Mouse (Mus musculus): ENCODE measurements at regions not wholly inside any gene's neighbourhood (a gene's known extent, or its start where the extent isn't known, plus 50 kb on each side); places are given as distances from the start of the nearest gene placed in this dataset.

GRCm38 (mm10) chr19:26296360-26296759 lies 308.5 kb upstream of the Smarca2 start:
- DNase-seq = no peak

GRCm38 (mm10) chr19:26308477-26309135 lies 296.2 kb upstream of the Smarca2 start:
- no peak for DNase-seq

- no peak for DNase-seq
Measured at GRCm38 (mm10) chr19:26318977-26319376, 285.9 kb upstream of the Smarca2 start.

GRCm38 (mm10) chr19:26323682-26324081 lies 281.2 kb upstream of the Smarca2 start:
- DNase-seq = no peak

- no peak for DNase-seq
Measured at GRCm38 (mm10) chr19:26339120-26339519, 265.7 kb upstream of the Smarca2 start.

GRCm38 (mm10) chr19:26340155-26340554 lies 264.7 kb upstream of the Smarca2 start:
- no peak for DNase-seq

- no peak for DNase-seq
Measured at GRCm38 (mm10) chr19:26355054-26355453, 249.8 kb upstream of the Smarca2 start.

GRCm38 (mm10) chr19:26383961-26384381 lies 220.9 kb upstream of the Smarca2 start:
- no peak for DNase-seq

GRCm38 (mm10) chr19:26386075-26386474 lies 218.8 kb upstream of the Smarca2 start:
- no peak for DNase-seq

- no peak for DNase-seq
Measured at GRCm38 (mm10) chr19:26412684-26413083, 192.2 kb upstream of the Smarca2 start.

GRCm38 (mm10) chr19:26414476-26415024 lies 190.3 kb upstream of the Smarca2 start:
- no peak for DNase-seq

- DNase-seq = no peak
Measured at GRCm38 (mm10) chr19:26419781-26420180, 185.1 kb upstream of the Smarca2 start.

GRCm38 (mm10) chr19:26439163-26439562 lies 165.7 kb upstream of the Smarca2 start:
- no peak for DNase-seq

- peak; percentile 5 for DNase-seq
Measured at GRCm38 (mm10) chr19:26445309-26445708, 159.5 kb upstream of the Smarca2 start.

- no peak for DNase-seq
Measured at GRCm38 (mm10) chr19:26447427-26448023, 157.3 kb upstream of the Smarca2 start.

- no peak for DNase-seq
Measured at GRCm38 (mm10) chr19:26461712-26462111, 143.1 kb upstream of the Smarca2 start.

GRCm38 (mm10) chr19:26465228-26465627 lies 139.6 kb upstream of the Smarca2 start:
- peak; percentile 11 for DNase-seq

- DNase-seq = no peak
Measured at GRCm38 (mm10) chr19:26466244-26466643, 138.6 kb upstream of the Smarca2 start.

GRCm38 (mm10) chr19:26467179-26467651 lies 137.6 kb upstream of the Smarca2 start:
- no peak for DNase-seq

GRCm38 (mm10) chr19:26472659-26473058 lies 132.2 kb upstream of the Smarca2 start:
- DNase-seq = no peak

- no peak for DNase-seq
Measured at GRCm38 (mm10) chr19:26473211-26473610, 131.6 kb upstream of the Smarca2 start.

- no peak for DNase-seq
Measured at GRCm38 (mm10) chr19:26475197-26475596, 129.7 kb upstream of the Smarca2 start.

- no peak for DNase-seq
Measured at GRCm38 (mm10) chr19:26475754-26476153, 129.1 kb upstream of the Smarca2 start.

GRCm38 (mm10) chr19:26478055-26478737 lies 126.7 kb upstream of the Smarca2 start:
- no peak for DNase-seq
